Mouse (Mus musculus) hindlimb bud, embryonic 11.5 days (tissue): ENCODE measurements around the gene Ostc.

Source experiments
- DNase-seq: peaks from one replicate; pipeline ENCODE4 v3.0.0-alpha.2; 2012; ENCODE audit warnings: low read depth, low spot score; ENCODE audit errors: extremely low spot score

The Ostc gene

DNA sequence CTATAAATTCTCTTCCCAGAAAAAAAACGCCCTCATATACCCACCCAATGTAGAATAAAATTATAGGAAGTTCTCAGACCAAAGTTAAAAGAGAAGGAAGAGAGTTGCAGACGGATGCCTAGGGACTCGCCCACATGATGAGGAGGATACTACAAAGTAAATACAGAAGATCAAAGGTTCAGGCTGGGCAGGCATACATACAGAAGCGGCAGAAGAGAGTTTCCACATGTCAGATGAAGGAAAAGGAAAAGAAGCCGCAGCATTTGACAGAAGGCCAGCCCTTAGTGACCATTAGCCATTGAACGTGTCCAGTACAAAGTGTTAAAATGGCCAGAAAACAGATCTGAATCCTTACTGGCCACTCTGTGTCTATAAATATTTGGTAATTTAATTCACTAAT lies 3.6 kb upstream of the Ostc start:
- DNase-seq: no peak

DNA sequence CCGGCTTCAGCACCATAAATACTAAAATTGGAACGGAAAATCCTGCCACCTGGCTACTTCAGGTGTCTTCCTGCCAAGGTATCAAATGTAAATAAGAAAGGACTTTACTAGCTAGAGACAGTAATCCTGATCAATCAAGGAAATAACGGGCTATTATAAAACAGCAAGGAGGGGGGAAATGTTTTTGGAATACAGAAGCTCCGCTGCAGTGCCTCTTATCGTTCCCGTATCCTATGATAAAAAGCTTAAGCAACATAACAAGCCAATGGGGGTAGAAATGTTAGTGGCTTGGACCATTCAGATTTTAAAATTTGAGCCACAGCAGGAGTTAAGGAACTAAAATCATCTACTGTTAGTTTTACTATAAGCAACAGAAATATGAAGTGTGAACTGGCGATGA lies 859 bp upstream of the Ostc start:
- DNase-seq: no peak

DNA sequence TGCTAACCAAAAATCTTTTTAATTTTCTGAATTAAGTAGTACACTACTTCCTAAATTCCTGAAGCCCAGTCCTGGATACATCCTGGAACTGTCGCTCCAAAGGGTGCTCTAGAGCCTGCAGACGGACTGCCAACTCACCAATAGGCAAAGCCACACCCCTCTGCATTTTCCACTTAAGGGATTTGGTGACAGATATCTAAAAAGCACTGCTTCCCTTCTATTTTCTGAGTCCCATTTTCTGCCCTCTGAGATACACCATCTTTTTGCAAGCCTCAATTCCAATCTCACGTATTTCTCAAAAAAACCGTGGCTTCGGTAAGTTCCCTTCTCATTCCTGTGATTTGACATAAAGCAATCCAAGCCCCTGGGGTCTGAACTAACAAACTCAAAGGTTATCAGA lies 715 bp downstream of the Ostc start:
- no peak for DNase-seq

DNA sequence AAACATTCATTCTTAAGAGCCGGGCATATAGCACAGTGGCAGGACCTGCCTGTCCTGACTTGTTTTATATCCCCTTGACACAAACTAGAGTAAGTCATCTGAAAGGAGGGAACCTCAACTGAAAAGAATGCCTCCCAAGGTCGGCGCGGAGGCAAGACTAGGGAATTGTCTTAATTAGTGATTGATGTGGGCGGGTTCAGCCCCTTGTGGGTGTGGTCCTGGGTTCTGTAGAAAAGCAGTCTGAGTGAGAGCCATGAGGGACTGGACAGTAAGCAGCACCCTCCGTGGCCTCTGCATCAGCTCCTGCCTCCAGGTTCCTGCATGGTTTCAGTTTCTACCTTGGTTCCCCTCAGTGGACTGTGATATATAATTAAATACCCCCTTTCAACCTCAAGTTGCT lies 7.0 kb downstream of the Ostc start:
- DNase-seq: no peak

DNA sequence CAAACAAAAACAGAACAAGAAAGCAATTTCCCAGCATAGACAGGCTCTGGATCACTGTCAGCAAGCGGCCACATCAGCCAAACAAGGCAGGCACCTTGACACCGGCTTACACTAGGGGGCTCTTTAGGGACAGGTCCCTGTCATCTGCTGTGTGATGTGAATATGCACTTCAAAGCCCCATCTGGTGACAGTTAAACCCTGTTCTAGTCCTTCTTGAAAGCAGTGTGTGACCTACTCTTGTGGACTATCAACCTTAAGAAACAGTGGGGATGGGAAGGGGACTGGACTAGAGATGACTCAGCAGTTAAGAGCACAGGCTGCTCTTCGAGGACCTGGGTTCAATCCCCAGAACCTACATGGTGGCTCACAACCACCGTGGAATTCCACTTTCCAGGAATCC lies 11.6 kb downstream of the Ostc start:
- DNase-seq: no peak

DNA sequence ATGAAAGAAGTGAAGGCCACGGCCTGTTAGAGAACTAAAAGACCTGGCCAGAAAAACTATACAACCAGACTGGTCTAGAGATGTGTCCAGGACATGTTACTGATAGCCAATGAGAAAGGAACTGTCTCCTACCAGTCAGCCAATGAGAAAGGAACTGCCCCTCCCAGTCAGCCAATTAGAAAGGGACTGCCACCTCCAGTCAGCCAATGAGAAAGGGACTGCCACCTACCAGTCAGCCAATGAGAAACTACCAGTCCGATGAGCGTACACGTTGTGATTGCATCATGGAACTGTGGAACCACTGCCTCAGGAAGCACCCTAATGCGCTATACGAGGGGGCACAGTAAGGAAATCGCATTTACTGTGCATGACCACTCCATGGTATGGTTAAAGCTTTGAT lies 14.5 kb downstream of the Ostc start:
- DNase-seq: no peak

DNA sequence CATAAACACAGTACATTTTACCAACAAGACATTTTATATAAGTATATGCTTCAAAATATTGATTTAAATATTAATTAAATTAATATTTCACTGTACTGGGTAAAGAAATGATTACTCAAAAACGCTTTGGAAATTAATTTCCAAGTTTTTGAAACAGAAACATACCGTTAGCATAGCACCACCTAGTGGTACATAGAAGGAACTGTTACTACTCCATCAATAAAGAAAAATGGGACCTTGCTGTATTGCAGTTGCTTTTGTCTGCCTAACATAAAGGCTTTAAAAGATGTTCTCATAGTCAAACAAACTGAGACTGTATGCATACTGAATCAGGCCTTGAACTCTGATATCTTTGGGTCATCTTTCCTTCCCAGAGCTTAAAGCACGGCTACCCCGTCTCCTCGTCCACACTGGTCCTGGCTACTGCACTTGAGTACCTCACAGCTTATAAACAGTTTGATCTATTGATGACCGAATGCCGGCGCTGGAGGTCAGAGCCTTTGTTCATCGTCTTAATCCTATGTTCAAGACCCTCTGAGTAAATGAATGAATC lies 15.1 kb downstream of the Ostc start:
- peak; percentile 28 for DNase-seq

DNA sequence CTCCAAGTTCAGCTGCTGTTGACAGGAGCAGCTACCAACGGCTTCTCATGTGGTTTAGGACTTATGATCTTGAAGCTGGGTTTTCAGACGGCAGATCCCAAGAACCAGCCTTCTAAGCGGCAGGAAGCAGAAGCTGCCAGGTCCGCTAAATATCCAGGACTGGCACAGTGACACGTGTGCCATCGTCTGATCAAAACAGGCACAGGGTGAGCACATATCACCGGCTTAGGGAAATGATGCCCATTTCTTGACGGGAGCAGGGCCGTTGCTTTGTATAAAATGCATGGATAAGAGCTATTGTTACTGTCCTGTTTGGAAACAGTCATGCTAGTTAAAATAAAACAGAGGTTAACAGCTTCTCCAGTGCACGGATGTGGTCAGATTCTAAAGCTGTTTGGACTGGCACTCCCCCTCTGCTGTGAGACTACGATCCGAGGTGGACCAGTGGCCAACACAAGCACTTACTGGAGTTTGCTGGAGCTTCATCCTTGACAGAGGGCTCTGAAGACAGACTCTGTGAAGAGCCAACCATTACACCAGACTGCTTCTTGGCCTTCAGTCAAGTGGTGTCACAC lies 17.6 kb downstream of the Ostc start:
- no peak for DNase-seq

DNA sequence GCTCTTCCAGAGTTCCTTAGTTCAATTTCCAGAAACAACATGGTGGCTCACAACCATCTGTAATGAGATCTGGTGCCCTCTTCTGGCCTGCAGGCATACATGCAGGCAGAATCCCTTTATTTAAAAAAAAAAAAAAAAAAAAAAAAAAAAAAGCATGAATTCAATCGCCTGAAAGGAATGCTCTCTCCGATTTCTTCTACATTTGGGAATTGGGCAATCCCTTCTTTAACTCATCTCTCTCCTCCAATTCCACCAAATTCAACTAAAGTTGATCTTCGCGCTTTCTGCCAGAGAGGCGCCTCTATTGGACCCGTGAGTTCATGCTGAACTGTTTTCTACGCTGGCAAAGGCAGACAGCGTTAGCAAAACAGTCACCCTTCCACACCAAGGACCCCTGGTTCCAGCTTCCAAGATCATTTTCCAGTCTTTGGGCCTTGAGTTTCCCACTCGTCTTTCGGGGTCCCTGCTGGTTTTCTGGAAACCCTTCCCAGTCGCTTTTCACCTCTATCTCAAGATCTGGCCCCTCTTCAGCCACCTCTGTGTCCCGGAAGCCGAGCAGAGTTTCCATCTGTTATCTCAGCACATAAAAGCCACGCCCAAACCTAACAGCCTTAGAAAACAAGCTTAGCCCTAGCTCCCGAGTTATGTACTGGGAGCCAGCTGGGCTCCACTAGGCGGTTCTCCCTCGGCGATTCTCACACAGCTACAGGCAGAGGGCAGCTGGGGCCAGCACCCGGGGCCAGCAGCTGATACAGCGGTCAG lies 18.2 kb downstream of the Ostc start:
- DNase-seq: no peak

DNA sequence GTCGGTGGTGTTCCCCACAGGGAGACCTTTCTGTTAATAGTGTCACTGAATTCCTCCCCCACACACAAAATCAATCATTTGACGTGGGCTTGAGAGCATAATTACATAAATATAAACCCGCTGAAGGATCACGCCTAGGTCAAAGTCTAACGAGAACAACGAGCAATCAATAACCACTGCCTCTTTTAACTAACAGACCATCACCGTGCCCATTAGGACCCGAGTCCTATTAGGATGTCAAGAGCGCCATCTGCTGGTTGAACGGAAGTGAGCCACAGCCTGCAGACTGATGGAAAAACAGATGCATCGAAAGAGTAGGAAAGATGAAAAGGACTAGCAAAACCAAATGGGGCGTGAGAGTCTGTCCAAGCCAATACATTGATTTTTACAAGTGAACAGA lies 19.6 kb downstream of the Ostc start:
- DNase-seq: peak; percentile 80

DNA sequence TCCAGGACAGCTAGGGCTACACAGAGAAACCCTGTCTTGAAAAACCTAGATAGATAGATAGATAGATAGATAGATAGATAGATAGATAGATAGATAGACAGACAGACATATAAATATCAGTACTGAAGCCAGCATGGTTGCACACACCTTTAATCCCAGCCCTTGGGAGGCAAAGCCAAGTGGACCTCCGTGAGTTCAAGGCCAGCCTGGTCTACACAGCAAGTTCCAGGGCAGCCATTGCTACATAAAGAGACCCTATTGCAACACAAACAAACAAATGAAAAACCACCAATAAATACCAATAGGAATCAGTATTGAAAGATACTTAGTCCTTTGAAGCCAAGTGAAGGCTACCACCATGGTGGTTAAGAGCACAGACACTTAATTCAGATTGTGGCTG lies 22.2 kb downstream of the Ostc start:
- DNase-seq: no peak

DNA sequence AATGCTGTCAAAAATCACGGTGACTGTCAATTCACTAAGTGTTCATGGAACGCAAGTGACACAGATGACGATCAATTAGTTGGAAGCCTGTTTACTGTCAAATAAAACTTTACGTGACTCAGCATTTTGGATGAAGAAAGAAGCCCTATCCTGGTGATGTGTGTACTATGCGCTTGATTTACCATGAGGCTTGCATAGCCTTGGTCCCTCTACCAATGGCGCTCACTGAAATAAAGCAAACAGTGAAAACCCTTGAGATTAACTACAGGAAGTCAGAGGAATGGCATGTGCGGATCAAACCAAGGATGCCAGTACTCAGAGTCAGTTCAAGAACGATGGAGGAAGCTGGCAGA lies 24.3 kb downstream of the Ostc start:
- DNase-seq: no peak

DNA sequence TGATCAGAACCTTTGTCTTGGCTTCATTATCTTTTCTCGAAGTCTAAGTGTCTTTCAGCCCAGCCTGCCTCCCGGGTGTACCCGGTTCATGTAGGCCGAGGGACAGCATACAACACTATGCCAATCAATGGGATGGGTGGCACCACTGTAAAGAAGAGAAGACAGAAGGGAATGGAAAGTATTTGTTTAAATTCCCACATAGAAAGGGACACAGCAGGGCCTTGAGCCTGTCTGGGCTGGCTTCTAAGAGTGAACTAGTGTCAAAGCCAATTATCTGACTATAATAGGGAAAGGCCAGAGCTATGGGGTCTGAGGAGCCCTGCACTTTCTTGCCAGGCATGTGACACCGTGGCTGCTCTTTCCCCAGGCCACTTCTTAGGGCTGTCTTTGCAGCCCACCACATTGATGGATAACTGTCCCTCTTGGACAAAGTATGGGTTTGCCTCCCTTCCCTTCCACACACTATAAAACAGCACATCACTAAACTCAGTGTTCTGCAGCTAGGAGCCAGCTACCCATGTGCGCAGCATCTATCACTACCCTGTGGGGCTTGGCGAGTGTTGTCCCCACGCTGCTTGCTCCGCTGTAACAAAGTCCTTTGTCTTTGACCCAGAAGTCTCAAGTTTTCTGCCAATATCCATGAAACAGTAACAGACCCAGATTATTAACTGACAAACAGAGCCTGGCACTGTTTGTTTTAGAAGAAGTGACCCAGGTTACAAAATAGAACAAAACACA lies 24.8 kb downstream of the Ostc start:
- no peak for DNase-seq

DNA sequence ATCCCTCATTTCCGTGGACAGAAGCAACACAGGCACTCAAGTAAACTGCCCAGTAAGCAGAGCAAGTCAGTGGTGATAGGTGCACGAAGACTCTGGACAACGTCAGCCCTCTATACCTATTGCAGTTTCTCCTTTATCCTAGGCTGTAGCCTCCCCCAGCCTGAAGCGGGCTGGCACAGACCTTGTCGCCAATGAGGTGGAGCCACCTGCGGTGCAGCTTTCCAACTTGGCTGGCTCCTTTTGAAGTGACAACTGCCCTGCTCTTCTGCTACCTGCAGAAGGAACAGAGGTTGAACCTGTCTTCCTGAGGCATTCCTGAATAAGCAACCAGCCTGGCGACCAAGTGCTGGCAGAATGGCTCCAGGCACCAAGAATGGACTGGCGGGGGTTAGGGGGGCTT lies 25.4 kb downstream of the Ostc start:
- no peak for DNase-seq

DNA sequence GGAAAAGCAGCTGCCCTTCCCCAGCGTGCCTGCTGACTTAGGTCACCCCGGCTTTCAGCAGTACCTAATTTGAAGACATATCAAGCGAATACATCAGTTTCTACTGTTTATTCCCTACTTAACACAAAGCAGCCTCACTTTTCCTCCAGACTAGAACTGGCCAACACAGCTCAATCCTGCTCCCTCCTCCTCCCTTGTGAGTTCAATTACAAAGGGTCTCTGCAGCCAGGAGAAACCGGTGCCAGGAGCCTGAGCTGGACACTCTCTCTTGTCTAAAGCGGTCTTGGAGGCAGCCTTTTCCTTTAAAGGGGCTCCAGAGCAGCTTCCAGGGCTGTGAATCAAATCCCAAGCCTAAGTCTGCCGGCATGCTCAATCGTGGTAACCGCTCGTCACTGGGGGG lies 27.1 kb downstream of the Ostc start:
- no peak for DNase-seq

DNA sequence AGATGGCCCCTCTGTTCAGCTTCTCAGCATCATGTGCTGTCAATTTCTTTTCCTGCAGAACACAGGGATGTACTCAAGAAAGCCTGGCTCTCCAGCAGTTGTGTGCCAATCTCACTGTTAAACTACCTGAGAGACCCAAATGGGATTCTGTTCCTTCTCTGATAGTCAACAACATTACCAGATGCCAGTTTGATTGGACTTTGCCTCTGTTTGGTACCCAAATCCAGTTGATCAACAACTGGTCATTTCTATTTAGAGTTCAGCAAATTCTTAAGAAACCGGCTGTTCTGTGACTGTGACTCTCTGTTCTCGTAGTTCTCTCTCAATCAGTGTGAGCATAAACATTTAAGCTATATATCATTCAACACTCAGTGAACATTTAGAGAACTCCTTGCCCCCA lies 28.0 kb downstream of the Ostc start:
- DNase-seq: no peak

DNA sequence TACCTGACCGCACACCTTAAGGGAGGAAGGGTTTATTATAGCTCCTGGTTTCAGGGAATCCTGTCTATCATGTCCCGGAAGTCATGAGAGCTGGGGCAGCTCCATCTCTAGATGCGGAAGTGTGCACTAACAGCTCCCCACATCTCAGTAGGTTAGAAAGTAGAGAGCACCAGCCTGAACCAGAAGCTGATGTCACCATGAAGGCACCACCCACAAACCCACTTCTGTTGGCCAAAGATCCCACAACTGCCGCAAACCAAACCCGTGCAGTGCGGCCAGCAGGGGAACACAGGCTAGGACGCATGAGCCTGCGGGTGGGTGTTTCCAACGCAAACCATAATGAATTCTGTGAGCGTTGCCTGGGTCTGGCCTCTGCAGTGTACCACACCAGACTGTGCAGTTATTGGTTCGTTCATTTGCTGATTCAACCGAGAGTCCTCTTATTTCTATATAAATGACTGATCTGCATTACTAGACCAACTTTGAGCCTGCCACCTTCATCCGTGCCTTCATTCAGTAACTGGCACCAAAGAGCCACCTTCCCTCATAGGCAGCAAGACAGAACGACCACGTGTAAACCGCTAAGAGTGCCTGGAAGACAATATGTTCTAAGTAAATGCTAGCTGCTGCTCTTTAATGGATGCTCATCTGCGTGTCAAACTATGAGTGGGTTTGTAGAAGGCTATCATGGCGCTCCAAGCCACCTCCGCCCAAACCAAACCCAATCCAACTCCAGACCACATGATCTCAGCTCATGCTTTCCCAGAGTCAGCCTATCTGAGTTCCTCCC lies 31.4 kb downstream of the Ostc start:
- DNase-seq: no peak

DNA sequence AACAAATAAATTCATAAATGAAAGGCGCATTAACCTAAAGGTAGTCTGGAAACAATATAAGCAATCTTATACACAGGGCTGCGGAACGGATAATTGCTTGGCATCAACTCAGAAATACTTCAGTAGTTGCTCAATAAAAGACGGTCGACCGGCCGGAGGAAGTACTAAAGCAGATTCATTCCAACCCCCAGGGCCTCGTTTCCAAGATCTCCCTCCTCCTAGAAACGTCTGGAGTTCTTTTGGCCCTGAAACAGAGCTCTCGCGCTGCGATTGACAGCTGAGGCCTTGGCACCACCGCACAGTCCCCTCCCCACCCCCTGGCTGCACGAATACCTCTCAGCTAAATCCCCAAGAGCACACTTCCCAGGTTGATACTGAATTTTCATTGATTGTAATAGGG lies 38.0 kb downstream of the Ostc start:
- no peak for DNase-seq

DNA sequence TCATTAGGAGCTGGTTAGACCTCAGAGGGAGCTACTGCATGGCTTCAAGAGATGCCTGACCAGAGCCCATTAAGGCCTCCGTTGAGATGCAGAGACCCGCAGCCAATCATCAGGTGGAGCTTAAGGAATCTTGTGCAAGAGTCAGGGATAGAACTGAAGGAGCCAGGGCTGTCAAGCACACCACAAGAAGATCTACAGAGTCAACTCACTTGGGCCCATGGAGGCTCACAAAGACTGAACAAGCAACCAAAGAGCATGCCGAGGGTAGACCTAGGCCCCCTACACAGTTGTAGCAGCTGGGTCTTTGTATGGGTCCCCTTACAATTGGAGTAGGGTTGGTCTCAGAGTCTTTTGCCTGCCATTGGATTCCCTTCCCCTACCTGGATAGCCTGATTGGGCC lies 46.7 kb downstream of the Ostc start:
- no peak for DNase-seq

DNA sequence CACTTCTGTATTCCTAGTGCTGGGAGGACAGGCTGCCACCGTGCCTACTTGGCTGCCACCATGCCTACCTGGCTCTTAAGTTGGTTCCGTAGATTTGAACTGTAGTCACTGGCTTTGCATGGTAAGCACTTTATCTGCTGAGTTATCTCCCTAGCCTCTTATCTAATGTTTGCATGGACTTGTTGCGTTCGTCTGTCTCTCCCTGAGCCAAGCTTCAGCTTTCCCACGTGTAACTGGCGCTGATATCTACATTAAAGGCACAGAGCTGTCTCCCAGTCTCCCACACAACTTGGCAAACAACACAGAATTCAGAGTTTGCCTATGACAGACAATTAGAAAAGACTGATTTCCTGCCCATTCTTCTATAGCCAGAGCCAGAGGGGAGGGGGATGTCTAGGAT lies 48.6 kb downstream of the Ostc start:
- no peak for DNase-seq

DNA sequence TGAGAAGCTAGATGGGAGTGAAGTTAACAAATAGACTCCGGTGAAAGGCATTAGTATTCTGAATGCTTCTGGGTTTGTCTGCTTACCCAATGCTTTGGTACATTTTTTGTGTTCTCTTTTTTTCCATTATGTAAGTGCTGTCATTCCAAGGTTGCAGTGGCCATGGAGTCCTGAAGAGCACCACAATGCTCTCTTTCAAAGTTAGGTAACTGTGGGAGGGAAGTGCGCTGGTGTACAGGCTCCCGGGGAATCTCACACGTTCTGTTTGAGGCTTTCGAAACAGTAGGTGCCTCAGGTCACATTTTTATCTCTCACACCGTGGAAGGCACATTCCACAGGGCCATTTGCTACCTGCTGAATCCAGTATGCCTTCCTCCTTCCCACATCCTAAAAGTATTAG lies 59.7 kb downstream of the Ostc start:
- DNase-seq: no peak
